Mouse (Mus musculus): ENCODE measurements around the gene Rnf144b. TPM values are rescaled to one million over a fixed set of nuclear protein-coding genes. Genes with fewer than 3 reads are reported as not detected.
A peak's percentile ranks its signal among the peaks of the same experiment; 100 is the strongest.

The Rnf144b gene
- total and polyA plus RNA-seq, 3 experiments: 1.1 to 7.8 (median 4.6) TPM

- TF ChIP-seq POLR2AphosphoS5 (IDR thresholded peaks at IDR 0.05; ENCODE audit: insufficient replicate concordance, low read depth, low read length) (no peak), GATA2 (IDR thresholded peaks at IDR 0.05; ENCODE audit: borderline replicate concordance, low read depth, low read length) (no peak), GATA1 (IDR thresholded peaks at IDR 0.05; ENCODE audit: borderline replicate concordance, low read length) (no peak), CTCF (IDR thresholded peaks at IDR 0.05; ENCODE audit: low read depth, low read length) (no peak), TAL1 (conservative IDR thresholded peaks at IDR 0.05; ENCODE audit: low read depth, low read length) (no peak)
- Histone ChIP-seq H3K9me3 (replicated peaks) (no peaks in the 10 kb centered on the region), H3K4me3 (ENCODE audit: low read depth, low read length) (no peak overlapping the region), H3K27me3 (ENCODE audit: insufficient read depth, low read length) (no peaks in the 10 kb centered on the region), H3K4me1 (ENCODE audit: insufficient read depth, low read depth, low read length) (0 out of 2 replicates have a peak, but pooled peaks cover 3% of the 10 kb centered on the region), H3K36me3 (replicated peaks) (peaks cover 78% of the 10 kb centered on the region)
- DNase-seq (ENCODE audit: low spot score): no peak
- ATAC-seq (ENCODE audit: extremely low read depth, insufficient number of reproducible peaks, low FRiP score, poor library complexity, severe bottlenecking): no peak
These were observed 121.1 kb downstream of the Rnf144b start for GRCm38 (mm10) chr13:47243569-47243968.

GRCm38 (mm10) chr13:47244771-47245170 is 122.3 kb downstream of the Rnf144b start:
- Histone ChIP-seq H3K4me1 (ENCODE audit: insufficient read depth, low read depth, low read length) (0 out of 2 replicates have a peak, but pooled peaks cover 3% of the 10 kb centered on the region), H3K9me3 (replicated peaks) (no peaks in the 10 kb centered on the region), H3K36me3 (replicated peaks) (peaks cover 69% of the 10 kb centered on the region), H3K27me3 (ENCODE audit: insufficient read depth, low read length) (no peaks in the 10 kb centered on the region), H3K4me3 (ENCODE audit: low read depth, low read length) (no peak overlapping the region)
- TF ChIP-seq TAL1 (conservative IDR thresholded peaks at IDR 0.05; ENCODE audit: low read depth, low read length) (no peak), CTCF (IDR thresholded peaks at IDR 0.05; ENCODE audit: low read depth, low read length) (no peak), GATA1 (IDR thresholded peaks at IDR 0.05; ENCODE audit: borderline replicate concordance, low read length) (no peak), POLR2AphosphoS5 (IDR thresholded peaks at IDR 0.05; ENCODE audit: insufficient replicate concordance, low read depth, low read length) (no peak), GATA2 (IDR thresholded peaks at IDR 0.05; ENCODE audit: borderline replicate concordance, low read depth, low read length) (no peak)
- ATAC-seq (ENCODE audit: extremely low read depth, insufficient number of reproducible peaks, low FRiP score, poor library complexity, severe bottlenecking): peak; percentile 22; the same call in 1 of the 2 replicates
- peak; percentile 23 for DNase-seq (ENCODE audit: low spot score)

- H3K9me3 ChIP-seq (replicated peaks): no peaks in the 10 kb centered on the region
- 0 out of 2 replicates have a peak, but pooled peaks cover 3% of the 10 kb centered on the region for H3K4me1 ChIP-seq (ENCODE audit: insufficient read depth, low read depth, low read length)
- peaks cover 54% of the 10 kb centered on the region for H3K36me3 ChIP-seq (replicated peaks)
- H3K27me3 ChIP-seq (ENCODE audit: insufficient read depth, low read length): no peaks in the 10 kb centered on the region
- TF ChIP-seq GATA1 (IDR thresholded peaks at IDR 0.05; ENCODE audit: borderline replicate concordance, low read length): no peak
- no peak for TF ChIP-seq GATA2 (IDR thresholded peaks at IDR 0.05; ENCODE audit: borderline replicate concordance, low read depth, low read length)
- TF ChIP-seq TAL1 (conservative IDR thresholded peaks at IDR 0.05; ENCODE audit: low read depth, low read length): no peak
- no peak for TF ChIP-seq POLR2AphosphoS5 (IDR thresholded peaks at IDR 0.05; ENCODE audit: insufficient replicate concordance, low read depth, low read length)
- TF ChIP-seq CTCF (IDR thresholded peaks at IDR 0.05; ENCODE audit: low read depth, low read length): no peak
- DNase-seq (ENCODE audit: low spot score): no peak
- no peak overlapping the region for H3K4me3 ChIP-seq (ENCODE audit: low read depth, low read length)
- no peak for ATAC-seq (ENCODE audit: extremely low read depth, insufficient number of reproducible peaks, low FRiP score, poor library complexity, severe bottlenecking)
These were observed 124.0 kb downstream of the Rnf144b start for GRCm38 (mm10) chr13:47246459-47246858.

DNA sequence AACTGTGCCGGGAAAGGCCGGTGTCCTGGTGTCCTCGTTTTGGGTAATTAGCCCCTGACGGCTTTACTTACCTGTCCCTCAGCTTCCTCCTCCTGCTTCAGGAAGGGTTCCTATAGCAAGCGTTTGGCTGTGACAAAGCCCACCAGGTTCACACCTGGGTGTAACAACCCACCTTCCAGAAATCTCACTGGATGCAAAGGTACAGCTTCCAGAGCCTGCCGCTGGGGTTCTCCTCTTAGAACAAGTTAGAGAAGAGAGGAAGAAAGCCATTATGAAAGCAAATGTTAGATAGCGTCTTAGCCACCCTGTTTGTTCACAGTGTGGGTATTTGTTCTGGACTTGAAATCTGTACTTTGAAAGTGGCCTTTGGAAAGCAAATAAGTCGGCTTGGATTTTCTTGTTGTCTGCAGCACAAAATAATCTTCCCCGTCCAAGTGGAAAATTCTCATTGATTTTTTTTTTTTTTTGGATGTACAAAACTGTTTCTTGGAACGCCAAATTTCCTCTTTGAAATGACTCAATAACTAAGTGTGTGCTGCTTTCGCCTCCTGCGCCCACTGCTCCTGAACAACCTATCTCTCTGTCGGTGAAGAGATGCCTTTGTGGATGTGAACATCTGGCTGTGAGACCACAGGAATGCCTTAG is 124.8 kb downstream of the Rnf144b start:
- no peak for DNase-seq (ENCODE audit: low spot score)
- H3K36me3 ChIP-seq (replicated peaks): peaks cover 46% of the 10 kb centered on the region
- H3K4me1 ChIP-seq (ENCODE audit: insufficient read depth, low read depth, low read length): 0 out of 2 replicates have a peak, but pooled peaks cover 3% of the 10 kb centered on the region
- H3K9me3 ChIP-seq (replicated peaks): no peaks in the 10 kb centered on the region
- no peaks in the 10 kb centered on the region for H3K27me3 ChIP-seq (ENCODE audit: insufficient read depth, low read length)
- H3K4me3 ChIP-seq (ENCODE audit: low read depth, low read length): no peak overlapping the region
- no peak for ATAC-seq (ENCODE audit: extremely low read depth, insufficient number of reproducible peaks, low FRiP score, poor library complexity, severe bottlenecking)
- TF ChIP-seq GATA1 (IDR thresholded peaks at IDR 0.05; ENCODE audit: borderline replicate concordance, low read length) (no peak), GATA2 (IDR thresholded peaks at IDR 0.05; ENCODE audit: borderline replicate concordance, low read depth, low read length) (no peak), CTCF (IDR thresholded peaks at IDR 0.05; ENCODE audit: low read depth, low read length) (no peak), TAL1 (conservative IDR thresholded peaks at IDR 0.05; ENCODE audit: low read depth, low read length) (no peak), POLR2AphosphoS5 (IDR thresholded peaks at IDR 0.05; ENCODE audit: insufficient replicate concordance, low read depth, low read length) (no peak)

DNA sequence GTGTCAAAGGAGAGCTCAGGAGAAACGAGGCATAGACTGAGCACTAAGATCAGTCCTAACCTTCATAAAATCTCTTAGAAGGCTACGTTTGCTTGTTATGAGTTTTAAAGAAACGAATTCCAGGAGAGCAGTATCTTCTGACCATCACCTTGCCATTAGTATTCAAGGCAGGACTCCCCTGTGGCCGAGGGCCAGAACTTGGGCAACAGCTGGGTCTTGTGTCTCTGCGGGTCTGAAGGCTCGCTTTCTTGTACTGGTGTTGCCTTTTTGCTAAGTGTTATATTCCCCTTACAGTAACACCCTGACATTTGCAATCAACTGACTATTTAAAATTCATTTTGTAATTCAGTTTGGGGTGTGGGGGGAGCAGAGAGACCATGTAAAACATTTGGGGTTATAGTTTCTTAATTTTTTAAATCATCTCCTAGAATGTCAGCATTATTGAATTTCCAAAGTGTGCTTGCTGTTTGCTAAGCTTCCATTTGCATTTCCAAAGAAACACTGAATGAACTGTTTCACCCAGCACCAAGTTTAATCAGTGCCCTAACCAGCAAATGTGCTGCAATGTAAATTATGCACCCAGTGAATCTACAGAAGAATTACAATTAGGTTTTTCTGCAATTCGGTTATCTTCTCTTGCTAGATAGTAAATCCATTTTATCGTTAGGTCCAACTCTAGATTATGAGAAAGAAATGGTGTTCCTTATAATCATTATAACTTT is 126.0 kb downstream of the Rnf144b start:
- ATAC-seq (ENCODE audit: extremely low read depth, insufficient number of reproducible peaks, low FRiP score, poor library complexity, severe bottlenecking) (no peak), DNase-seq (ENCODE audit: low spot score) (no peak)
- no peaks in the 10 kb centered on the region for H3K9me3 ChIP-seq (replicated peaks)
- TF ChIP-seq GATA1 (IDR thresholded peaks at IDR 0.05; ENCODE audit: borderline replicate concordance, low read length) (no peak), POLR2AphosphoS5 (IDR thresholded peaks at IDR 0.05; ENCODE audit: insufficient replicate concordance, low read depth, low read length) (no peak), GATA2 (IDR thresholded peaks at IDR 0.05; ENCODE audit: borderline replicate concordance, low read depth, low read length) (no peak), TAL1 (conservative IDR thresholded peaks at IDR 0.05; ENCODE audit: low read depth, low read length) (no peak), CTCF (IDR thresholded peaks at IDR 0.05; ENCODE audit: low read depth, low read length) (no peak)
- H3K4me1 ChIP-seq (ENCODE audit: insufficient read depth, low read depth, low read length): 0 out of 2 replicates have a peak, but pooled peaks cover 3% of the 10 kb centered on the region
- no peak overlapping the region for H3K4me3 ChIP-seq (ENCODE audit: low read depth, low read length)
- no peaks in the 10 kb centered on the region for H3K27me3 ChIP-seq (ENCODE audit: insufficient read depth, low read length)
- H3K36me3 ChIP-seq (replicated peaks): peaks cover 35% of the 10 kb centered on the region

GRCm38 (mm10) chr13:47250615-47251014 is 128.2 kb downstream of the Rnf144b start:
- TF ChIP-seq TAL1 (conservative IDR thresholded peaks at IDR 0.05; ENCODE audit: low read depth, low read length): no peak
- no peak for TF ChIP-seq CTCF (IDR thresholded peaks at IDR 0.05; ENCODE audit: low read depth, low read length)
- no peak for TF ChIP-seq GATA1 (IDR thresholded peaks at IDR 0.05; ENCODE audit: borderline replicate concordance, low read length)
- no peak for TF ChIP-seq GATA2 (IDR thresholded peaks at IDR 0.05; ENCODE audit: borderline replicate concordance, low read depth, low read length)
- TF ChIP-seq POLR2AphosphoS5 (IDR thresholded peaks at IDR 0.05; ENCODE audit: insufficient replicate concordance, low read depth, low read length): no peak
- no peak overlapping the region for H3K4me3 ChIP-seq (ENCODE audit: low read depth, low read length)
- H3K36me3 ChIP-seq (replicated peaks): peaks cover 16% of the 10 kb centered on the region
- DNase-seq (ENCODE audit: low spot score) (no peak), ATAC-seq (ENCODE audit: extremely low read depth, insufficient number of reproducible peaks, low FRiP score, poor library complexity, severe bottlenecking) (no peak)
- no peaks in the 10 kb centered on the region for H3K4me1 ChIP-seq (ENCODE audit: insufficient read depth, low read depth, low read length)
- 0 out of 2 replicates have a peak, but pooled peaks cover 2% of the 10 kb centered on the region for H3K27me3 ChIP-seq (ENCODE audit: insufficient read depth, low read length)
- H3K9me3 ChIP-seq (replicated peaks): no peaks in the 10 kb centered on the region
